Mouse (Mus musculus): ENCODE data around the gene Ush2a. TPM values are rescaled to one million over a fixed set of nuclear protein-coding genes. Genes with fewer than 3 reads are reported as not detected.

The Ush2a gene
- total RNA-seq, 2 experiments from 2014 or later = 0.03 to 0.09 TPM

DNA sequence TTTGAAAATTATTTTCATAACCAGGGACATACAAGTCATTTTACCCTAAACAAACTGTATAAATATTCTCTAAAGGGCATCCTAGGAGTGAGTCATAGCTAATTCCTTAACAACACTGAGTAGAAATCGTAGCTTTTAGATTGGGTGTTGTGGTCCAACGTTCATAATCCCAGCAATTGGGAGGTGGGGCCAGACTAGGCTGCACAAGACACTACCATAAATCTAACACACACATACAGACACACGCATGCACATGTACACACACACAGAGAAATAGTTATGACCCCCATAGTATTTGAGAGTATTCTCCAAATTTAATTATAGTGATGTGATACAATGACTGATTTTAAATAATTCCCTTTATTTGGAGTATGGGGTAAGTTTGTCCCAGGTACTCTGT, 125.5 kb downstream of the Ush2a start:
- DNase-seq = no peak

DNA sequence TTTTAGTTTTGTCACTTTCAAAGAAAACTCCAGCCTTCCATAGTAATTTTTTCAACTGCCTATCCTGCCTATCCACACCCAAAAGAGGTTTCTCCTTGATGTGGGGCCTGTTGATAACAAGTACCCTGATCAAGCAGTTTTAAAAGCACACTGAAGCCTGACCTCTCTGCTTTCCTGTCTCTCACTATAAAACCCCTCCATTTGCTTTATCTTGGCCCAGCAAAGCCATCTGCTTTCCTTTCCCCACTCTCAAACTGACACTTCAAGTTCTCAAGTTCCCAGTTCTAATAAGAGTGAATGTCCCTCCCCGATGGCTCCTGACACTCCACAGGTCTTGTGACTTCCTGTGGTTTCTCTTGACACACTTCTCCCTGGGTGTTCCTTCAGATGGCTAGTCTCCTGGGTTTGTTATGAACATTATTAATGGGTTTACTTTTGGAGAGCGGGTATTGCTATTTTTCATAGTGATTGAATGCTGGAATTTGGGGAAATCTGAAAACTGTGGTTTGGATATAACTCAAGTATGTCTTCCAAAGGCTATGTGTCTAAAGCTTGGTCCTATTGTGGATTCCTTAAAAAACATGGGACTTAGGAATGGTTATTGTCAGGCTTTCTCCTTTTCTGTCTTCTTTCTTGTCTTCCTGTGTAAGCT, 126.1 kb downstream of the Ush2a start:
- no peak for DNase-seq

DNA sequence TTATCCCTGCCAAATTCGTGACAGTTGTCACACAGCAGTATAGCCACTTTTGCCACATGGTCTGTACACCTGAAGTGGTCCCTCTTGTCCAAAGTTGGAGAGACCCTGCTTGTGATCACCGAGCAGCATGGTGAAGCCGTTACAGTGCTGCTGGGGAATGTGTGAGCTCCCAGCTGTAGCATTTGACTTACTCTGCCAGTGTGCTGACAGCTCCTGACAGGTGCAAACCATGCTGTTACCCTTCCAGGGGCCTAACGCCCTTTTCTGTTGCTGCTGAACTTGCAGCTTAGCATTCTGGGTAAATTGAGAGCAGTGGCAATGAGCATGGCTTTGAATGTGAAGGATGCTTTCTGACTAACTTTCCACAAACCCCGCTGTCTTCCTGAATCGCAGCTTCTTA, 128.3 kb downstream of the Ush2a start:
- no peak for DNase-seq

DNA sequence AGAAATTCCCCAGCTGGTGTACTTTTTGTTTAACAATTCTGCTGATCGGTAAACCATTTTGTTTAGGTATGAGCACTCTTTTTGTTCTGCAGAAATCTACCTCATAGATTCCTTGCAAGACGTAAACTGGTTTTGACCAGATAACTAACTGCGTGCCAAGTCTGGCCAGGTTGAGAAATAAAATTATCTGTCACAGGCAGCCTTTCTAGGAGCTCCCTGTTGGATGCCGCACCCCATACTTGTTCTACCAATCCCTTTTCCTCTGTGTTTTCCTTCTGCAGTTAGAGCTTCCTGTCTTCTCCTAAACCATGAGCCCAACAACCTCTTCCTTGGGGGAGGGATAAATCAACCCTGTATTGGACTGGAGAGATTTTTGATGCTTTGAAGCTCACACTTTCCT, 145.4 kb downstream of the Ush2a start:
- DNase-seq = no peak

DNA sequence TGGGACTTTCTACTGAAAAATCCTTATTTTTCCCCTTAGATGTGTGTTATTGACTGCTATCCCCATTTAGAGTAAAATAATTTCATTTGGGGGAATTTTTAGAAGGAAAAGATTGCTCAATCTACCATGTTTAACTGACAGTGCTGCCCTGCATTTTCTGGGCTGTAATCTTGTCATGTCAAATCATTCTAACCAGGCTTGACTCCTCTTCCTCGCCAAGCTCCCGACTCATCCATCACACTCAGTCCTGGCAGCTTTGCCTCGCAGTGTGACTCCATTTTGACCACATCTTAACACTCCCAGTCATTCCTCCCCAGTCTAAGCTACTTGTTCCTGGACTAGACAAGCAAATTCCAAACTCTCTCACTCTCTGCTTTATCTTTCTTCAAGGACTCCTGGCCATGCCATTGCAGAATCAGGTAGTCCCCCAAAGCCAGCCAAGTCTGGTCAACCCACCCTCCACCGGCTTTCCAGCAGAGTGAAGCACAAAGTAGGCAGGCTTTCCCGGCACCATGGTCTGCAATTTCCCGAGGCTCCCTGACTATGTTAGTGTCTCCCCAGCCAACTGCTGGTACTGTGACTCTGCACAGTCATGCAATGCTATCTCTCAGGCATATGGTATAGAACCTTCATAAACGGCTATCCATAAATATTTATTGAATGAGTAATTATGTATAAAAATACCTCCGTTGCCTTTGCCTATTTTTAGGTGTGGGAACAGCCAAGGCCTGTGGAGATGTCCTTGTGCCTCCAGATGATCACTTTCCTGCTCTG, 146.0 kb downstream of the Ush2a start:
- DNase-seq = no peak

DNA sequence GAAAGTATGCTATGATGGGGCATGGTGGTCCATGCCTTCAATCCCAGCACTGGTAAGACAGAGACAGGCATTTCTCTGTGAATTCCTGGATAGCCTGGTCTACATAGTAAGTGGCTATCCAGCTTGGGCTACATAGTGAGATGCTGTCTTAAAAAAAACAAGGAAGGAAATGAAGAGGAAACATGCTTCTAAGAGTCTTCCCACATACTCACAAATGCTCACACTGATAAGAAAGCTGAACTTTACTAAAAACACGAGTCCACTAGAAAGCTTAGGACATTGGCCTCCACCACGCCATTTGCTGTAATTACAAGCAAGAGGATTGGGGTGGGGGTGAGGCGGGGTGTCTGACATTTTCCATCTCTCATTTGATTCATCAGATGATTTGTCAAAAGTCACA, 148.7 kb downstream of the Ush2a start:
- DNase-seq = no peak

DNA sequence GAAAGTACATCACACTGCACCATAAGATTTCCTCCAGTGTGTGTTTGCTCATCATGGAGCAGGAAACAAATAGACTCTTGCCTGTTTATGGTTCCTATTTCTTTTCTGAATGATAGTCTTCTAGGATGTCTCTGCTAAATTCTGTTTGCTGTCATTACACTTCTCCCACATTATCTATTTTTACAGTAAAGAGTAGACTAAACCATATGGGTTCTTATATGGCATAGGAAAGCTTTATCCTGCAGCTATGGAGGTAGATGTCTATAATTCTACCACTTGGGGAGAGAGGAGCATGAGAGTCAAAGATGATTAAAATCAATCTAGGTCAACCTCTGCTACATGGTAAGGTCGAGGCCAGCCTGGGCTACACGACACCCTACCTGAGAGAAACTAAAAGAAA, 158.7 kb downstream of the Ush2a start:
- DNase-seq = no peak

DNA sequence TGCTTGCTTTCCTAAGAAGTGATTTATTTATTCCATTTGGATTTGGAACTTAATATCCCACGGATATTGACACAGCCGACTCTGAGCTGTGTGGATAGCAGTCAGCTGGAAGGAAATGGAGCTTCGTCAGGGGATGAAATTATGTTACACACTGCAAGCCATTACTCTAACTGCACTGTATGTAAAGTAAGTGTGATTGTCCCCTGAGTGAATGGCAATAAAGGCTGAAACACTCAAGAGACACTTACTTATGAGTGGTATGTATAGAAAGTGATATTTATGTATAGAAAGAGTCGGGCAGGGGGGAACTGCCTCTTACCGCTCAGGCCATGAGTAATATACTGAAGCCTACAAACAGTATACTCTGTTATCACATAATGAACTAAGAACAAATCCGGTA, 166.3 kb downstream of the Ush2a start:
- DNase-seq = no peak

DNA sequence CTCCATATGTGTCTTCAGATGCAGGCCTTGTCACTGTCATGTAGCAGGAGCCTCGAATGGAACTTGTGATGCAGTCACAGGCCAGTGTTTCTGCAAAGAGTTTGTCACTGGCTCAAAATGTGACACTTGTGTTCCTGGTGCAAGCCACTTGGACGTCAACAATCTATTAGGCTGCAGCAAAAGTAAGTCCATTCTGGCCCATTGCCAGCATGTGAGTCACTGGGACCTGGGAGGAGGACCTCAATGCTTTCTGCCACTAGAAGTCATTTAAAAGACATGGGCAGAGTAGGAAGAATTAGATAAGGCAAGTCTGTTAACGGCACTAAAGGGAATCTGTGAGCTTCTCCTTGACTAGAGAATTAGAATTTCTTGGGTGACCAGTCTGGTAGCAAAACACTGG, 168.9 kb downstream of the Ush2a start:
- DNase-seq = peak; percentile 37

DNA sequence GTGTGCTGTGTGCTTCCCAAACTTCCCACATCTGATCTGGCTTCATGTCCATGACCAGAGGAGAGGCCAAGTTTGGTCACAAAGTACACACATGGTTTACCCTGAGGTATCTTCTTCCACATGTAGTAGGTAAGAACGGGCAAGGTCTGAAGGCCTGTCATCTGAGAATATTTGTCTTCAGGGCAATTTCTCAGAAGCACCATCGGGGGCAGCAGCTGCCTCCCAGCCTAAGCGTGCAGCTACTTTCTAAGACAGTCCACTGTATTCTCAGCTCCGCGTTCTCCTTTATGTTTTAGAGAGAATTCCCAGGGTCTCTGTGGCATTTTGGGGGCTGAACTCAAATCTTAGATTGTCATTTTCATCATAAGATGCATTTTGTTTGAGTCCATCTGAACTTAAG, 186.1 kb downstream of the Ush2a start:
- no peak for DNase-seq

DNA sequence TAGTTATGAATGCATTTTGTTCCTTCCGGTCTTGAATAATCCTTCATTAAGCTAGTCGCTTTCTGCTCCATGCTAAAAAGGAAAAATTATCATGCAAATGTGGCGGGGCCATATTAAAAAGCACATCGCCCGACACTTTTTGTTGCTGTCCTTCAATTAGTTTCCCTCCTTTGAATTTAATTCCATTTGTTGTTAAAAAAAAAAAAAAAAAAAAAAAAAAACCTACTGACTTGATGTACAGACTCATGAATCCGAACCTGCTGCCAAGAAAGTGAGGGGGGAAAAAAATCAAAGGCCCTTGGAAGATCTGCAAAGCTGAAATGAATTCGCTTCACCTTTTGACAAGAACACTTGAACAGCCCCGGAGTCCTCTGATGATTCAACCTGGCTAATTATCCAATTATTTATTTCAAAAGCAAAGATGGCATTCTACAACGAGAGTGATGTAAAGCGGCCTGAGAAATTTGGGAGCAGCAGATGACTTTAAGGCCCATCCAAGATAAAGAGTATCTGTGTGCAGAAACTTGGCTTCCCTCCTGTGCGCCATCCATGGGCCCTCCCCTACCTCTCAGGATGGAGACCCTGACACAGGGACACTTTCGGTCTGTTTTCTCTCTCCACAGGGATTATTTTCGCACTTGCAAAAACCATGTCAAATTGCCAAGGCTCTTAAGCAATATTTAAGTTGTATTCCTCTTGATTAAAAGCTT, 194.8 kb downstream of the Ush2a start:
- DNase-seq = no peak

DNA sequence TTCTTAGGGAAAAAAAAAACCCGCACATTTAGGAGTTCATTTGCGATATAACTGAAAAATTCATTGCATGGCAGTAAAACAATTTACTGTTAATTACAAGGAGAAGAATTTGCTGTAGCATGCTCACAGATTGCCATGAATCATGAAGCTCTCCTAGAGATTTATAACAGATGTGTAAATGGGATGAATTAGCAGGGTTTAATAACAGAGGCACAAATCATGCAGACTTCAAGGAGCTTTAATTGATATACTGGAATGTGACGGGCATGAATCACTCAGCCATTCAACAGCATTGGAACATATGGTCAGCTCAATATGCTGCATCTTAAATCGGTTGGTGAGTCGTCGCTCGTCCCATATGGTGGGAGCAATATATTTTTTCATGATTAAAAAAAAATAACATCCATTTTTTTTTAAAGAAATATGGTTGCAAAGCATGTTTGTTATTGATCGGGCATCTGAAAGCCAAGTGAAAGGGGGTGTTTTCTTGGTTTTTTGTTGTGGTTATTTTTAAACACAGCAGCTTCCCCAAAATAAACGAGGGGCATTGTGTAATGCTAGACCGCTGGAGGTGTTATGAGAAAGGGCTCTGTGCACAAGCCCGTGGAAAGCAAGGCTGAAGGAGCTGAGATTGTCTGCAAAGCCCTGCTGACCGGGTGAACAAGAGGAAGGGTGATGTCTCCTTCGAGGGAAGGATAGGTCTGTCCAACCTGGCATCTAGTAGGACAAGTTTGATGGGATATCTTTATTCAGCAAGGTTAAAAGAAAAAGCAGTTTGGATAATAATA, 195.6 kb downstream of the Ush2a start:
- no peak for DNase-seq

DNA sequence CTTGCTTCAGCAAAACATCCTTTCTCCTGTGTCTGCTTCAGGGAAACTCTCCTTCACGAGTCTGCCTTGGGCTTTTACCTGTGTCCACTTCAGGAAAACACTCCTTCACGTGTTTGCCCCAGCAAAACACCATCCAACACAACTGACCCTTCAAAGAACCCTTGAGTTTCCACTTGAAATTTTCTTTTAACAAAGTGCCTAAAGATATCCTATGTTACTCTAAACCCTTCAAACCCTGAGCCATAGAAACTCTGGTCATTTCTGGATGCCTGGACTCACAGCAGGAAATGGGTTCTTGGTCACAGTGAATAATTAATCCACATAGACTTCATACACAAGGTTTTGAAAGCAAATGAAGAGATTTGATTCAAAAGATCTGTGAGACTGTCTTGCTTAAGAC, 199.4 kb downstream of the Ush2a start:
- no peak for DNase-seq

DNA sequence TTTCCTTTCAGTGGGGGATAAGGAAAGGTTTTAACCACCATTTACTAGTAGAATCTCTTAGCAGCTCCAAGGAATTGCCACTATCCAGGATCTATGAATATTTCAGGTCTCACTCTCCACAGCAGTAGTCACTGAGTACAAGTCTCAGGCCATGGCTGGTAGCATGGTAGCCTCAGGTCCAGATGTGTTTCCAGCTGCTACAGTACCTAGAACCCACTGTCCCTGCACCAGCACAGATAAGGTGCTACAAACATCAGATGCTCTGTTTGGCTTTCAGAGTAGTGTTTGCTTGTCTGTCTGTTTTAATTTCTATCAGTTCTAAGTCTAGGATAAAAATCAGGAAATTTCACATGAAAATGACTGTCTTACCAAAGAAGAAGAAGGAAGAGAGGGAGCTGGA, 202.8 kb downstream of the Ush2a start:
- DNase-seq = no peak

DNA sequence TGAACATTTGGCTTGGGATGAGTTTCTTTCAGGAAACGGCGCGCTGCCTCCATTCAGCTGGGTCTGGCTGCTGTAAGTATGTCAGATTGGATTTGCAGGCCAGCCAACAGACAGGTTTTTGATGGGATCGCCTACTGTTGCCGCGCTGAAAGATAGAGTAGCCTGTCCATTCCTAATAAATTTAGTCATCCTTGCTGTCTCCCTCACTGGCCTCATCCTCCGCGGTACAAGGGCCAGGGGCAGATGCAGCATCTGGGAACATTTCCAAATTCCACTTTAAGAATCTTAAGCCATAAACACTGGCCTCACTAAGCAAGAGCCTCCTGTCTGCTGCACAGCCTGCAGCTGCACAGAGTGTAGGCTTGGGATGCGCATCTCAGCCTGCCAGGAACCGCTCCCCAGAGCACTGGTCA, 206.6 kb downstream of the Ush2a start:
- no peak for DNase-seq

DNA sequence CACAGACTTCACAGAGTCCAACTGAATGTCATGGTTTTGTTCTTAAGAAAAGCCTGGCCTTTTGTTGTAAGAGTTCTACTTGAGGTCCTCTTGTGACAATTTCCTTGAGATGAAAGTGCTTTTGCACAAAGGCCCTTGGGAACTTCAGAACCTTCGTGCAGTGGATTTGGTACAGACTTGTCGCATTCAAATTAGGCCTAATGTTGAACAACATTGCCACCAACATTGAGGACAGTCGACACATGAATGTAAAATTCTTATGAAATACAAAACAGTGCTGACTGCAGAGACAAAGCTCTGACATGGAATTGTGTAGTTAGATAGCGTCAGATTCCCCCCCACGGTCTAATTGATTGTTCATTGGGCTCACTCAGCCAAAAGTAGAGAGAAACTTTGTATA, 243.1 kb downstream of the Ush2a start:
- no peak for DNase-seq

DNA sequence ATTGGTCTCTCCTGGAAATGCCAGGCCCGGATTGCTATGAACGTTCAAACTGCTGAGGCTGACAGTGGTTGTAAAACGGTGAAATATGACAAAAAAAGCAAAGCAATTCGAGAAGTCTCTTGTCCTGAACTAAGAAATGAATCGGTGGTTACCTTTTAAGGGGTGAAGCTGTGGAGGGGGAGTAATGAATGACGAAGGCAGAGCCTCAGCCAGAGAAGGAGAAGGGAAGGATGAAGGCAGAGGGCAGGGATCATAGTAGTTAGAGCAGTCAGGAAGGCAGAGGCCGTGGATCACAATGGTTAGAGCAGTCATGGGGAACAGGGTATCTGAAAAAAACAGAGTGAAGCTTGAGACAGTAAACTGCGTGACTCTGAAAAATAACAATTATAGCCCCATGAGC, 257.0 kb downstream of the Ush2a start:
- DNase-seq = no peak

DNA sequence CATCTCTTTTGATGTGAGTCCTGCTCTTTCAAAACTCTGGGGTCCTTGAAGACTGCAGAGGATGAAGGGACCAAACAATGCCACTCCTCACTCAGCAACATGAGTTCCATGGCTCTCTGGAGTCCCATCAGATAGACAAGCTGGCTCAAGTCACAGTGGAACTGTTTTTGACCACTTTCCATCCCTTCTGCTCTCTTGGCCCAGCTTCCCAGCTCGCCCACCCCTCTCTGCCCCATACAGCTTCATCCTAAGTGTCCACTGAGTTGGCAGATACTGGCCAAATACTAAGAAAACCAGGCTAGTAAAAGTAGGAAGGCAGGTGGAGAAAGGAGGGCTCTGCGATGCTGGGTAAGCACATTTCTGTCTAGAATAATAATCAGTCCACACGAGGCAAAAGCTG, 265.6 kb downstream of the Ush2a start:
- no peak for DNase-seq

DNA sequence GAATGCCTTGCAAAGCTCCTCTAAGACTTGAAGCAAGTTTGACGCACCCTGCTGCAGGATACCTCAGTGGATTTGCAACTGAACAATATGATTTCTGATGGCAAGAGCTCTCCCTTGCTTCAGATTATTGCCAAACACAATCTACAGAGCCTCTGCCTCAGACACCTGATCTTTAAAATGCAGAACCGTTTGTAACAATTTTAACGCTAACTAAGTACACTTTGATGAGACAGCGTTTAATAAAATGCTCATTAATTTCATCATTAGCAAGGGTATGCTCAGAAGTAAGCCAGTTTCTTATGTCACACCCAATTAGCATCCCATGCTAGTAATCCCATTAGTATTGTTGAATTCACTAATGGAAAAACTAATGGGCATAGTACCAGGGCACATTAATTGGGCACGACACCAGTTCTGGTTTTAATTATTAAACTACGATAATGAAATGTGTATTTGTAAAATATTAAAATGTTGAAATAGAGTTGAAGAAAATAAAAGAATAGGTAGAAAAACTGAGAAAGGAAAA, 267.8 kb downstream of the Ush2a start:
- DNase-seq = no peak

DNA sequence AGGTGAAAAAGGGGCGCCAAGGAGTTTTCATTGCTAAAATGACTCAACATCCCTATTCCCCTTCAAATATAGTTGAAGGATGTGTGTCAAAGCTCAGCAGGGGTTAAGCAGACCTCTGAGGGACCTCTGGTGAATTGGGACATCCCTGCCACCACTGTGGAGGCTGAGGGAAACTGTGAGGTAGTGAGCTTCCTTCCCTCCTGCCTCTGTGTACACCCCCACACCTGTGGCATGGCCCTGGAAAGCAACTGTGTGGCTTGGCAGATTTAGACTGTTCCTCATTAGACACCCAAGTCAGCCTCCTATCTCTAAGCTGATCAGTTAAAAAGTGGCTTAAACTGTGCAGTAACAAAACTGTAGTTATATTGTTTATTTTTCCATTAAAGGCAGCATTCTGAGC, 275.2 kb downstream of the Ush2a start:
- no peak for DNase-seq

DNA sequence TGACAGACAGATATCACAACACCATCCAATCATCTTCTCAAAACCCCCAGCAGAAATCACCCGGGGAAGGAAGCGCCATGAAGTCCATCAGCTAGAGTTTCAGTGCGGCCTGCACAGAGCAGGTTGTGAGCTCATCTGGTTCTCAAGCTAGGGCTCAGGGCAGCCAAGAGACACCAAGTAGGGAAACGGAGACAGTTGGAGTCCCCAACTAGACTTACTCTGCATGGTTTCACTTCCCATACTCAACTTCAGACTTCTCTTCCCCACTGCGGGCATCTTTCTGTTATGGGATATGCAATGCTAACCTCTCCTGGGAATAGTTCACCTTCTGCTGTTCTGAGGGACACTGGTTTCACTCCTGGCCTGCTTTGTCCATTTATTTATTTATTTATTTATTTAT, 277.8 kb downstream of the Ush2a start:
- DNase-seq = no peak

DNA sequence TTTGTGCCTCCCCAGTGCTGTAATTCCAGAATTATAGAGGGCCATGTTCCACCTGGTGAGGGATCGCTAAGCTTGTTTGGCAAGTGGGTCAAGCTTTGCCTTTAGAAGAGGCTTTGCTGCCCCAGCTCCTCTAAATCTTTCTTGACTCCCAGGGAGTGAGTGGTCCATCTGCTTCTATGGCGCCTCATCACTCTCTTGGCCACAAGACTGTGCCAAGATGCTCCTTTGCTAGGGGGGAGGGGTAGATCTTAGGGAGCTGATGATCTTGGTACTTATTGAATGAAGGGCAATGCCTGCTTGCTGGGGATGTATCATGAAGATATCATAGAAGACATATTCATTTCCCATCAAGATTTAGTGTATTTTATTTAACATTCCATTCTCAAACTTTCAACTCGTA, 279.7 kb downstream of the Ush2a start:
- DNase-seq = no peak

DNA sequence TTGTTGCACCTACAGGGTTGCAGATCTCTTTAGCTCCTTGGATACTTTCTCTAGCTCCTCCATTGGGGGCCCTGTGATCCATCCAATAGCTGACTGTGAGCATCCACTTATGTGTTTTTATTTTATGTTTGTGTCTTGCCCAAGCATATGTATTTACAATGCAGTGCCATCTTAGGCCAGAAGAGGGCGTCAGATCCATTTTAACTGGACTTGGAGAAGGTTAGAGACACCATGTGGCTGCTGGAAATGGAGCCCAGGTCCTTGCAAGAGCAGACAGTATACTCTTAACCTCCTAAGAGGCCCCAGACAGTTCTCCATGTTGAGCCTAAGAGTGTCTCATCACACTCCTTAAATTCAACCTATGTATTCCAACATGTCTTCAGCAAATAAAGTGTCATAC, 281.5 kb downstream of the Ush2a start:
- DNase-seq = no peak
